31 mouse cellular contexts compared by ENCODE assay signal in the genomic region with DNA sequence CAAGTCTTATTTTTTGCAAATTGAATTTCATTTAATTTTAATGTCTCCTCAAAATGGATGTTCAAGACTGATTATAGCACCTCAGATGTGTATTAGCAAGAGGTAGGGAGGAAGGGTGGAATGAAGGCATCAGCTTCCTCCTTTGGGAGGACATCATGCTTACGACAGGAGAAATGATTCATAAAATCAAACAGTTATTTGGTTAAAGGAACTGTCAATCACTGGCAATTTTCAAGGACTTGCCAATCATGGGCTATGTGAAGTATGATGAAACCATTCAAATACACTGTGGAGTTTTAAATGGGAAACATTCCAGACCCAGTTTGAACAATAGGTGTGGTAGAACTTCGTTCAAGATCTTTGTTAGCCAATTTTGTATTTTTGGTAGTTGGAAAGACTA.
"Had no signal": no experiment of that assay in that cellular context is flagged by ENCODE, and none has a peak within 500 bp of the region (broad histone marks: within the 10 kb centered on the region; RNA-seq: fewer than 3 reads in every experiment).

No protein-coding gene starts in this region.

- H3K9me3 ChIP-seq: limb, embryonic 10.5 days; limb, embryonic 12.5 days; limb, embryonic 13.5 days; limb, embryonic 15.5 days; liver, embryonic 12.5 days; liver, embryonic 13.5 days; liver, embryonic 15.5 days; lung, embryonic 15.5 days; megakaryocyte, embryonic 14.5 days; midbrain, embryonic 10.5 days; midbrain, embryonic 12.5 days; midbrain, embryonic 15.5 days; neural tube, embryonic 12.5 days; neural tube, embryonic 13.5 days had no signal

- DNase-seq: left cerebral cortex, postnatal 4 days; liver; liver, embryonic 13.5 days; lung, adult 18-20 months; lung, adult 2 months; lung, embryonic 14.5 days; lung, postnatal 10 days; lung, postnatal 14 days; lung, postnatal 36 days; lung, postnatal 4 days; midbrain, embryonic 14.5 days had no signal

- H3K4me1 ChIP-seq: limb, embryonic 10.5 days; limb, embryonic 12.5 days; limb, embryonic 13.5 days; limb, embryonic 15.5 days; lung, embryonic 15.5 days; midbrain, embryonic 10.5 days; midbrain, embryonic 12.5 days; midbrain, embryonic 15.5 days; neural tube, embryonic 12.5 days; neural tube, embryonic 13.5 days had no signal

- H3K4me3 ChIP-seq: left cerebral cortex, adult 2 months; limb, embryonic 10.5 days; limb, embryonic 12.5 days; limb, embryonic 13.5 days; limb, embryonic 15.5 days; liver, embryonic 12.5 days; liver, embryonic 13.5 days; liver, embryonic 15.5 days; lung, embryonic 15.5 days; megakaryocyte, embryonic 14.5 days; midbrain, embryonic 10.5 days; midbrain, embryonic 12.5 days; midbrain, embryonic 15.5 days; myocyte; neural tube, embryonic 12.5 days; neural tube, embryonic 13.5 days had no signal

- H3K4me2 ChIP-seq: limb, embryonic 12.5 days; limb, embryonic 13.5 days; limb, embryonic 15.5 days; liver, embryonic 11.5 days; liver, embryonic 12.5 days; liver, embryonic 13.5 days; liver, embryonic 15.5 days; lung, embryonic 14.5 days; lung, embryonic 15.5 days; midbrain, embryonic 12.5 days; midbrain, embryonic 15.5 days; neural tube, embryonic 12.5 days; neural tube, embryonic 13.5 days had no signal

- H3K36me3 ChIP-seq: limb, embryonic 10.5 days; limb, embryonic 12.5 days; limb, embryonic 13.5 days; limb, embryonic 15.5 days; liver, embryonic 12.5 days; liver, embryonic 13.5 days; liver, embryonic 15.5 days; lung, embryonic 15.5 days; midbrain, embryonic 10.5 days; midbrain, embryonic 12.5 days; midbrain, embryonic 15.5 days; neural tube, embryonic 12.5 days; neural tube, embryonic 13.5 days had no signal

- H3K27me3 ChIP-seq: limb, embryonic 12.5 days; limb, embryonic 13.5 days; limb, embryonic 15.5 days; liver, embryonic 12.5 days; liver, embryonic 13.5 days; liver, embryonic 15.5 days; lung, embryonic 15.5 days; megakaryocyte, embryonic 14.5 days; midbrain, embryonic 12.5 days; midbrain, embryonic 15.5 days; neural tube, embryonic 12.5 days; neural tube, embryonic 13.5 days had no signal

- H3K27ac ChIP-seq: left cerebral cortex, adult 2 months; limb, embryonic 10.5 days; limb, embryonic 12.5 days; limb, embryonic 13.5 days; limb, embryonic 15.5 days; liver, embryonic 12.5 days; liver, embryonic 13.5 days; liver, embryonic 14.5 days; liver, embryonic 15.5 days; lung, embryonic 15.5 days; macrophage; midbrain, embryonic 10.5 days; midbrain, embryonic 12.5 days; midbrain, embryonic 15.5 days; neural tube, embryonic 12.5 days; neural tube, embryonic 13.5 days had no signal

- H3K9ac ChIP-seq: limb, embryonic 12.5 days; limb, embryonic 13.5 days; limb, embryonic 15.5 days; liver, embryonic 12.5 days; liver, embryonic 13.5 days; liver, embryonic 14.5 days; liver, embryonic 15.5 days; lung, embryonic 14.5 days; lung, embryonic 15.5 days; midbrain, embryonic 12.5 days; midbrain, embryonic 15.5 days; neural tube, embryonic 12.5 days; neural tube, embryonic 13.5 days had no signal

- ATAC-seq: liver, embryonic 12.5 days; lung, postnatal 0 days; midbrain, embryonic 15.5 days; midbrain, embryonic 16.5 days had no signal
